Mouse (Mus musculus) splenic B cell, adult 2 months (primary cell): Measurements from ENCODE around the gene Copb2.
A peak's percentile ranks its signal among the peaks of the same experiment; 100 is the strongest.

Source experiments
- DNase-seq: peaks from one replicate; pipeline ENCODE4 v3.0.0-alpha.2; 2011; ENCODE audit warnings: low read depth, low spot score
- H3K27me3 ChIP-seq: 2 replicates; pipeline ENCODE4 v1.6.1; 2012; ENCODE audit warnings: mild to moderate bottlenecking, low read length, moderate library complexity, mixed read lengths; ENCODE audit not compliant: control insufficient read depth, poor library complexity, insufficient read depth, severe bottlenecking
- H3K36me3 ChIP-seq: 2 replicates; pipeline ENCODE4 v1.6.1; 2012; ENCODE audit warnings: mild to moderate bottlenecking, low read length, moderate library complexity, mixed read lengths; ENCODE audit not compliant: control insufficient read depth, poor library complexity, insufficient read depth, severe bottlenecking

Gene Copb2

GRCm38 (mm10) chr9:98563137-98564126 lies at the start of gene Copb2:
Gene Copb2, plus strand, starts transcription at chr9:98563721.
- Histone ChIP-seq H3K27me3 (no peaks in the 10 kb centered on the region), H3K36me3 (no peaks in the 10 kb centered on the region)
- DNase-seq: peak; percentile 99

DNA sequence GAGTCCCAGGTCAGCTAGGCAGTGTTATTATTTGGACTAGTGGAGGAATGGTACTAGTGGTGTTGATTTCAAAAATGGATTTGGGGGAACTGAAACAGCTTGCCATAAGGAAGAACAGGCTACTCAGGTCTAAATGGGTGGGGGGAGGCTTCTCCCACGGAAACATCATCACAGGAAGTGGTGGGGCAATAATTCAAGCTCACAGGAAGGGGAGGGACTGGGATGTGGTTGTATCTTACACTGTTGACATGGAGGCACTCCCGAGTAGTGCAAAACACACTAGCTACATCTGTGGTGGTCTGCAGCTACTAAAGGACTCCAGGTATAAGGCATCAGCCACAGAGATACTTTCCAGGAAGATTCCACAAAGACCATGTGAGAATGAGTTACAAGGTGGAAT lies 39.6 kb upstream of the Copb2 start:
- DNase-seq: no peak
- Histone ChIP-seq H3K27me3 (no peaks in the 10 kb centered on the region), H3K36me3 (no peaks in the 10 kb centered on the region)

DNA sequence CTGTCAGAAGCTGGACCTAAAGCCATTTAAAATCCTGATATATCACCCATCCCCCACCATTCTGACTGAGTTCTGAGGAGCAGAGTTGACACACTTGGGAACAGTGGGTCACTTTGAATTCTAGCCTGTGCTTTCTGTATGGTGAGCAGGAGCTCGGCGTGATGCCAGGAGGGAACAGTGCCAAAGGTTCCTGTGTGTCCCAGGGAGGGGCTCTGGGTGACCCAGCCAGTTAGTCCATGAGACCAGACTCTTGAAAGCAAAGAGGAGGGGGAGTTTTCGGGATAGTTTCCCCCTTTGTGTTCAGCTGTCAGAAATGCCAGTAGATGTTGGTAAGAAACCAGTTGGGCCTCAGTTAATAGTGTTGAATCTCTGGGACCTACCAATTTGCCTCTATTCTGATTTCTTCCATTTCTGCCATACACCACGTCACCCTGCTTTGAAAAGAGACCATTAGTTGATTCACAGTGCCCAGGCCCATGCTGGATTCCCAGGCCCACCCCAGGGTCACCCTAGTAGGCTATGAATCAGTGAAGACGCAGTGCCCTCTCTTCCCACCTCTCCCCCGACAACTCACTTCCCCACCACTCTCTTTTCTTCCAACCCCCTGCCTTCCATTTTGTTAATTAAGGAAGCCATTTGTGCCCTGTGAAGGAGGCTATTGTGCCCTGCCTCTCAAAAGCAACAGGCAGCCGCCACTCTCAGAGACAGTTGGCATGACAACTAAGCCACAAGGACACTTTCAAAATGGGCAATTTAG lies 38.6 kb upstream of the Copb2 start:
- no peak for DNase-seq
- no peaks in the 10 kb centered on the region for H3K27me3 ChIP-seq
- no peaks in the 10 kb centered on the region for H3K36me3 ChIP-seq

DNA sequence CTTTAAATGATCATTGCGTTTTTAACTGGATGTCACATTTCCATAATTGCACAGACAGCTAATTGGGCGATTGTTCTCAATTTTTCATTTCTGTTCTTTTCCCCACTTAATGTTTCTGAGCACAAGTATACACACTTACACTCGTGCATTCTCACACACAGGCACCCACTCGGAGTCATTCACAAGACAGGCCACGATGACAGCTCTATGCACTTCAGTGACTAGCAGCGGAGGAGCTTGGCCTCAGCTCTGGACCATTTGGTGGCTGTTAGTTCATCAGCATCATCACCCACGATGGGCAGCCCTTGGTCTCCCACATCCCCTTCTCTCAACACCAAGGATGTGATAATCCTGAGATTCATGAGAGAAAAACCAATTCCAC lies 38.0 kb upstream of the Copb2 start:
- no peak for DNase-seq
- no peaks in the 10 kb centered on the region for H3K36me3 ChIP-seq
- H3K27me3 ChIP-seq: no peaks in the 10 kb centered on the region

- DNase-seq: no peak
- Histone ChIP-seq H3K27me3 (no peaks in the 10 kb centered on the region), H3K36me3 (no peaks in the 10 kb centered on the region)
Measured at GRCm38 (mm10) chr9:98527226-98527625, 36.3 kb upstream of the Copb2 start.

- H3K36me3 ChIP-seq: no peaks in the 10 kb centered on the region
- no peak for DNase-seq
- H3K27me3 ChIP-seq: no peaks in the 10 kb centered on the region
Measured at GRCm38 (mm10) chr9:98529776-98530175, 33.7 kb upstream of the Copb2 start.

- no peaks in the 10 kb centered on the region for H3K36me3 ChIP-seq
- H3K27me3 ChIP-seq: no peaks in the 10 kb centered on the region
- DNase-seq: no peak
Measured at GRCm38 (mm10) chr9:98530999-98531398, 32.5 kb upstream of the Copb2 start.

DNA sequence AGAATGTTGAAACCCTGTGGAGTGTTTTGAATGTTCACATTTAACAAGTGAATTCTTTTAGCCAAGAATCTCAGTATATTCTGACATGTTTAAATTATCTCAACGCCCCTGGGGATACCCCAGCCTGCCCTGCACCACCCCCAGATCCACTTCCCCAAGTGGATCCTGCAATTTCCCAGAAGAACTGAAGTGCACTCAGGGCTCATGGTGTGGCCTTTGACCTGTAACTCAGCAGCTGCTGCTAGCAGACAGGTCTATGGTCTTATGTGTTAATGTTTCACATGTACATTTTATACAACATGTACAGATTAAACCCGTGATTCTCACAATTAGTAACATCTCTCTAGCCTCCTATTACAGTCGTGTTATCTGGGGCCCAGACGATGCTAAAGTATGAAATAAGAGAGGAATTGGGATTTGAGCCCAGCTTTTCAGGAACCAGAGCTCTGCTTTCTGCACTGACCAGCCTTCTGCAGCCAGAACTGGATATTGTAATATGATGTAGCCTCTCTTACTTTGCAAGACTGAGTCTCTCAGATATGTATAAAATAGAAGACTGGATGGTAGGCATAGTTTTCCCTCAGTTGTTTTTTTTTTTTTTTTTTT lies 28.7 kb upstream of the Copb2 start:
- no peak for DNase-seq
- Histone ChIP-seq H3K27me3 (no peaks in the 10 kb centered on the region), H3K36me3 (no peaks in the 10 kb centered on the region)

DNA sequence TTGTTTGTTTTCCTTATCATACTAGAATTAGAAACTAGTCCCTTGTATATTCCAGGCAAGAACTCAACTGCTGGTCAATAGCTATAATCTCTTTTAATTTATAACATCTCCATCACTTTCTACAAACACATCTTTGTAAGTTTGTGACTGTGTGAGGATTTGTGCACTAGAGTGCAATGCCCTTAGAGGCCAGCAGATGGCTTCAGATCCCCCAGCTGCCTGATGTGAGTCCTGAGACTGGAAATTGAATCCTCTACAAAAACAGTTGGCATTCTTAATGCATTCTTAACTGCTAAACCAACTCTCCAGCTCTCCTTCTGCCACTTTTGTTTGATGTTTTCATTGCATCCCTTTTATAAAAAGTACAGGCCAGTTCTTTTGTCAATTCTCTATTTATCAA lies 27.8 kb upstream of the Copb2 start:
- DNase-seq: peak; percentile 3
- Histone ChIP-seq H3K27me3 (no peaks in the 10 kb centered on the region), H3K36me3 (no peaks in the 10 kb centered on the region)

DNA sequence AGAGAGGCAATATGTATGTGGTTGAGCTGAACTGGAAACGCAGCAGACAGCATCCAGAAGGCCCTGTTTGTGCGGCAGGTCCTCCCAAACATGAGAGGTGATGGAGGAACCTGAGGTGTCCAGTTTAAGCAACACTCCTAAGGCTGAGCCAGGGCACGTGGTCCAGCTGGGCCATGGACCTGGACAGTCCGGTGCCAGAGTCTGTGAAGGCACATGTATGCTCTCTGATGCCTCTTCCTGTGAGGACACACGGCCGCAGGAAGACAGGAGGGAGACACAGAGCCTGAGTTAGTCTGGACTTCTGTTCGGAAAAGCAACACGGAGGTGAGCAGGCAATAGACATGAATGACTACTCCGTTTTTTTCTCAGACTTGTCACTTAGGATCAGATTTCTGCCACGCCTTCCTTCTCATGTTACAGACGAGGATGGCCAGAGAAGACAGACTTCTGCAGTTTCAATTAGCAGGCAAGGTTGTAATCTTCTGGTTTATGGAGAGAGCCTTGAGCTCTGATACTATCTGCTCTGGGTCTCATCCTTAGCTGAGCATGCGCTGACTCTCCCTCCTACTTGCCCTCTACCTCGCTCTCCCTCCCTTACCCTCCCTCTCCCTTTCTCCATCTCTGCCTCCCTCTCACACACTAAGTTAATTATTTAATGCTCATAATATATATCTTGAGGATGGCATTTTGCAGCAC lies 25.4 kb upstream of the Copb2 start:
- H3K36me3 ChIP-seq: no peaks in the 10 kb centered on the region
- no peak for DNase-seq
- no peaks in the 10 kb centered on the region for H3K27me3 ChIP-seq

- peak; percentile 53 for DNase-seq
- H3K36me3 ChIP-seq: no peaks in the 10 kb centered on the region
- H3K27me3 ChIP-seq: no peaks in the 10 kb centered on the region
Measured at GRCm38 (mm10) chr9:98538713-98539360, 24.7 kb upstream of the Copb2 start.

DNA sequence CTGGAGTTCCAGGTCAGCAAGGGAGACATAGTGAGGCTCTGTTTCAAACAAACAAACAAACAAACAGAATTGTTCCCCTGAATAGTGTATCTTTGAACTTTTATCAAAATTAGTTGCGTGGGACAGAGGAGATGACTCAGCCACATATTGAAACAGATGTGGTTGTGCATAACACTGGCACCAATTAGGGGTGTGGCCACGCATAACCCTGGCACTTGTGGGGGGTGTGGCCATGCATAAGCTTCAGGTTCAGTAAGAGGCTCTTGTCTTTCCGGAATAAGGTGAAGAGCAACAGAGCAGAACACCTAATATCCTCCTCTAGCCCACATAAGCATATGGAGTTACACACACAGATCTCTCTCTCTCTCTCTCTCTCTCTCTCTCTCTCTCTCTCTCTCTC lies 19.5 kb upstream of the Copb2 start:
- H3K27me3 ChIP-seq: no peaks in the 10 kb centered on the region
- DNase-seq: no peak

GRCm38 (mm10) chr9:98583852-98584251 lies 20.3 kb downstream of the Copb2 start:
- Histone ChIP-seq H3K27me3 (no peaks in the 10 kb centered on the region), H3K36me3 (peaks cover 14% of the 10 kb centered on the region)
- DNase-seq: no peak

More for the DNA sequence above, 19.5 kb upstream of the Copb2 start:
- no peaks in the 10 kb centered on the region for H3K36me3 ChIP-seq

DNA sequence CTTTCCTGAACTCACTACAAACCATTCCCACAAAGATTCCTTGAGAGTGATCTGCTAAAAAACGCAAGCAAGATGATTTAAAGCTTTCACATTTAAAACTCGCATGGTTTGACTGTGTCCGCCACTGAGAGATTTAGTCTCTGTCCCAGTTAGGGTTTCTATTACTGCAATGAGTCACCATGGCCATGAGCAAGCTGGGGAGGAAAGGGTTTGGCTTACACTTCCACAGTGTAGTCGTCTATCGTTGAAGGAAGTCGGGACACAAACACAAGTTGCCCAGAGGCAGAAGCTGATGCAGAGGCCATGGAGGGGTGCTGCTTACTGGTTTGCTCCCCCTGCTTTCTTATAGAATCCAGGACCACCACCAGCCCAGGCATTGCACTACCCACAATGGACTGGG lies 36.6 kb downstream of the Copb2 start:
- no peaks in the 10 kb centered on the region for H3K27me3 ChIP-seq
- peaks cover 11% of the 10 kb centered on the region for H3K36me3 ChIP-seq
- no peak for DNase-seq
